Mouse (Mus musculus) urinary bladder, adult 2 months (tissue): ENCODE measurements around the gene Resp18. TPM values are rescaled to one million over a fixed set of nuclear protein-coding genes. Genes with fewer than 3 reads are reported as not detected.
"Not testable (repeated sequence)": the region's sequence is repeated elsewhere in the genome, so short reads cannot be mapped to it uniquely, and the experiment has no call there.

ENCODE experiments used
- DNase-seq: peaks from one replicate; pipeline ENCODE4 v3.0.0; 2022; ENCODE audit warnings: low spot score
- polyA plus RNA-seq: library from polyadenylated mRNA; depleted of rRNA; stranded (reverse); fragments of >200 nt; gene quantifications from 2 replicates; pipeline ENCODE4 v1.2.3, GENCODE M21; 2012; rRNA removed

The Resp18 gene
- polyA plus RNA-seq, 1 experiment: 0.52 TPM

DNA sequence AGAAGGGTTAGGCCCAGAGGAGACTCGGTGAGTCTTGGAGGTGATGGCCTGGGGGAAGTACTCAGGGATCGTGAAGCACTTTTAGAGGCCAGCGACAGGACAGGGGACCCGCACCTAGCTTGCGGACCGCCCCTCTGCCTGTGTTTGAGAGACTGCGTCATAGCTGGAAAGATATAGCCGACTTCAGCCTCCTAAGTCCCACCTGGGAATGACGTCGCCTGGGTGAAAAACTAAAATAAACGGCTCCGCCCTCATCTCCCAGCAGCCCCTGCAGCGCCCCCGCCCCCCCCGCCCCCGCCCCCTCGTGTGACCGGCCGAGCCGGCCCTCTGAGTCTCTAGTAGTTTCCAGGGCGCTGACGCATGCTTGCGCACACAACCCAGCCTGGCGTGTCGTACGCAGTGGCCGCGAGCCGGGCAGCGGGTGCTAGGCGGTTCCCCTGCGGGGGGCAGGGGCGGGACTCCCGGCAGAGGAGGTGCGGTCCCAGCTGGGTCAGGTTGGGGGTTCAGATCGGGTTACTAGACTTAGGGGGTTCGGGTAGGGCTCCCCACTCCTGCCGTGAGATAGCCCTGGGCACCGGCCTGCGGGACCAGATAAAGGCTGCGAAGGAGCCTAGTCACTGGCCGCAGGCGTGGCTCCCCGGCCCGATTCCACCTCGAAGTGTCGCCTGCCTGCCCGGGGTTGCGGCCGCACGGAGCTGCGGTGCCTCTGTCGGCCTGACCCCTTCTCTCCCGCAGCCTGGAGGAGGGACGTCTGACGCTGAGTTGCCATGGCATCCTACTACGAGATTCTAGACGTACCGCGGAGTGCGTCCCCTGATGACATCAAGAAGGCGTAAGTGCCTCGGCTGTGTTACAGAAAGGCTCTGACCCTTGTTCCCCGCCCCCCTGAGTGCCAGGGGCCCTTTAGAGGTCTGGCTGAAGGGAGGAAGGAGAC lies 41.8 kb downstream of the Resp18 start, which contains the start of gene Dnajb2:
Dnajb2 (plus strand) TSS at position 290 of the 934 bp plus-strand sequence.
- peak; percentile 91 for DNase-seq

- DNase-seq: no peak
These were observed 43.6 kb downstream of the Resp18 start for GRCm38 (mm10) chr1:75234606-75235005.

DNA sequence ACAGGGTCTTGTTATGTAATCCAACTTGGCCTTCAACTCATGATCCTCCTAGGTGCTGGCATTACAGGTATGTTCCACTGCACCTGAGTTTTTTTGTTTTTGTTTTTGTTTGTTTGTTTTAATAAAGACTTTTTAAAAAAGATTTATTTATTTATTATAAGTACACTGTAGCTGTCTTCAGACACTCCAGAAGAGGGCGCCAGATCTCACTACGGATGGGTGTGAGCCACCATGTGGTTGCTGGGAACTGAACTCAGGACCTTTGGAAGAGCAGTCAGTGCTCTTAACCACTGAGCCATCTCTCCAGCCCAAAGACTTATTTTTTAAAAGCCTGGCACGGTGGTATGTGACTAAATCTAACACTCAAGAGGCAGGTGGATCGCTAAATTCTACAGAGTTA lies 45.7 kb downstream of the Resp18 start:
- DNase-seq: not testable (repeated sequence)

GRCm38 (mm10) chr1:75231664-75232152 lies 46.5 kb downstream of the Resp18 start, which contains the start of gene A630095N17Rik:
Gene A630095N17Rik (minus strand): TSS chr1:75232102.
- DNase-seq: no peak

- DNase-seq: no peak
These were observed 47.0 kb downstream of the Resp18 start for GRCm38 (mm10) chr1:75231224-75231623.

GRCm38 (mm10) chr1:75230335-75230994 lies 47.8 kb downstream of the Resp18 start:
- DNase-seq: no peak

DNA sequence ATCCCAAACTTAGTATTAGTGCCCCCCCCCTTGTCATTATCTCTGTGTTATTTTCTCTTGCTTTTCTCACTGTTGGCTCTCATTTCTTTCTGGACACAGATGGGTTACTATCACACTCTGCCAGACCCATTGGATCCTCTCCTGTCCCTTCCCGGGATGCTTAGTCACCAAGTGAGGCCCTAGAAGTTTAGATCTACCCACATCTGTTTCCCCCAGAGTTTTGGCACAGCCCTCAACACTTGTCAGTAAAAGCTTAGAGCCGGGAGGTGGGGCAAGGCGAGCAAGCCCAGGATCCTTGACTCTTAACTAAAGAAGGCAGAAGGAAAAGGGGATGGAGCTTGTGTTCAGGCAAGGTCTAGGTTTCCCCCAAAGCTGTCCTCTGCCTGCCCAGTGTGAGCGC lies 49.1 kb downstream of the Resp18 start:
- DNase-seq: no peak

GRCm38 (mm10) chr1:75227653-75228052 lies 50.6 kb downstream of the Resp18 start:
- no peak for DNase-seq

- no peak for DNase-seq
These were observed 52.1 kb downstream of the Resp18 start for GRCm38 (mm10) chr1:75226138-75226537.

- DNase-seq: no peak
These were observed 52.7 kb downstream of the Resp18 start for GRCm38 (mm10) chr1:75225473-75225872.

- no peak for DNase-seq
These were observed 54.7 kb downstream of the Resp18 start for GRCm38 (mm10) chr1:75223532-75223931.

GRCm38 (mm10) chr1:75222926-75223325 lies 55.3 kb downstream of the Resp18 start:
- no peak for DNase-seq

Other genes starting within 250 kb of the Resp18 start
- gene Nhej1, start 153.2 kb downstream of the Resp18 start, polyA plus RNA-seq: 3.4 and 4.3 TPM in 2 replicates
- gene Slc23a3, start 144.5 kb downstream of the Resp18 start, polyA plus RNA-seq: 0.91 and 1.2 TPM in 2 replicates
- gene Cnppd1, start 135.7 kb downstream of the Resp18 start, polyA plus RNA-seq: 50.8 and 51.7 TPM in 2 replicates
- gene Retreg2, start 135.6 kb downstream of the Resp18 start, polyA plus RNA-seq: 60.5 and 61.5 TPM in 2 replicates
- 37.7 and 45.2 TPM in 2 replicates for gene Zfand2b, start 109.8 kb downstream of the Resp18 start, polyA plus RNA-seq
- gene Abcb6, start 98.0 kb downstream of the Resp18 start, polyA plus RNA-seq: 11.2 and 13.4 TPM in 2 replicates
- 33.5 and 39.1 TPM in 2 replicates for gene Ankzf1, start 86.3 kb downstream of the Resp18 start, polyA plus RNA-seq
- 30.4 and 36.3 TPM in 2 replicates for gene Atg9a, start 86.2 kb downstream of the Resp18 start, polyA plus RNA-seq
- 28.9 and 33.6 TPM in 2 replicates for gene Glb1l, start 67.6 kb downstream of the Resp18 start, polyA plus RNA-seq
- 149 and 188 TPM in 2 replicates for gene Stk16, start 67.6 kb downstream of the Resp18 start, polyA plus RNA-seq
- gene Tuba4a, start 58.5 kb downstream of the Resp18 start, polyA plus RNA-seq: 29.2 and 60.9 TPM in 2 replicates
- gene A630095N17Rik, start 46.3 kb downstream of the Resp18 start, polyA plus RNA-seq: not detected in 2 replicates
- 34.6 and 37.8 TPM in 2 replicates for gene Dnajb2, start 42.0 kb downstream of the Resp18 start, polyA plus RNA-seq
- gene Ptprn, start 13.9 kb downstream of the Resp18 start, polyA plus RNA-seq: 0.40 and 0.65 TPM in 2 replicates
- 106 and 124 TPM in 2 replicates for gene Dnpep, start 39.6 kb upstream of the Resp18 start, polyA plus RNA-seq
- 1,825 and 2,682 TPM in 2 replicates for gene Des, start 81.9 kb upstream of the Resp18 start, polyA plus RNA-seq
- gene Speg, start 96.9 kb upstream of the Resp18 start, polyA plus RNA-seq: 91.1 and 102 TPM in 2 replicates
- gene Gmppa, start 157.5 kb upstream of the Resp18 start, polyA plus RNA-seq: 140 and 188 TPM in 2 replicates
- 0.03 and 0.06 TPM in 2 replicates for gene Asic4, start 172.0 kb upstream of the Resp18 start, polyA plus RNA-seq
- gene Chpf, start 200.9 kb upstream of the Resp18 start, polyA plus RNA-seq: 65.0 and 69.4 TPM in 2 replicates
- gene Tmem198, start 201.1 kb upstream of the Resp18 start, polyA plus RNA-seq: 1.1 and 1.6 TPM in 2 replicates
- 30.0 and 30.7 TPM in 2 replicates for gene Obsl1, start 228.0 kb upstream of the Resp18 start, polyA plus RNA-seq
- gene Inha, start 228.7 kb upstream of the Resp18 start, polyA plus RNA-seq: 19.6 and 23.9 TPM in 2 replicates
- 19.0 and 19.7 TPM in 2 replicates for gene Stk11ip, start 243.1 kb upstream of the Resp18 start, polyA plus RNA-seq